Mouse (Mus musculus): ENCODE data around the gene Rapgef2.
"Not testable (repeated sequence)": the region's sequence is repeated elsewhere in the genome, so short reads cannot be mapped to it uniquely, and the experiment has no call there.

Gene Rapgef2

DNA sequence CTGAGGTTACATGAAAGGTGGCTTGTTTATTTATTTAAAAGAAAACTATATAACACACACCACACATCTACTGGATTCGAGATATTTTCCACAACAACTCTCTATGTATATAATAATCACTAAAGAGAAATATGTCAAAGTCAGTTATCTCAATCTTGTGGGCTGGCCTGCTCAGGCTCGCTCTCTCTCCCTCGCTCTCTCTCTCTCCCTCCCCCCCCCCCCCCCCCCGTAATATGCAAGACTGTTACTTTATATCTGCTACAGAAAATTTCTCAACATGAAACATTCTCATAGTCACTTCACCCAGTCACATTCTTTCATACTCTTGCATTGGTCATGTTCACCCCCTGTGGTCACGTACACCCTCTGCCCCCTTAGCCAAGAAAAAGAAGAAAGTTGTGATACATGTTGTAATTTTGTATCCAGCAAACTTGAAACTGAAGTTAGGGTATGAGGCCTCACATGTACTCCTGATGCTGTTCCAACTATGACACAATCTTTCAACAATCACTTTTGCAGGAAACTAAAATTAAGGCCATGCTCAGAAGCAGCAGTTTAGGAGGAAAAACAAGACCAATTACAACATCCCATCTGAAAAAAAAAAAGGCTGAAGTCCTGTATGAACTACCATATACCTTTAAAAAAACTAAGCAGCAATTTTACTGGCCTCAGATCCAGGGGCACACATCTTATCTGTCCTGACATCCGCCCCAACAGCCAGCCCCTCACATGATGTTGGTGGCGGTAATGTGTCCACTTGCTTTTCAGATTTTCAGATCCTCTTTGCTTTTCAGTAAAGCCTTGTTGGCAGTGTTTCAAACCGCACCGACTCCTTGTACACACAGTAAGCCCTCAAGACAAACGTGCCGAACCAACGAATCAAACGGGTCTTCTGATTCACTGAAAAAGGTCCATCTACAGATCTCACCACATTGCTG, 52.6 kb downstream of the Rapgef2 start:
- DNase-seq (ENCODE audit: low spot score): peak; percentile 74

DNA sequence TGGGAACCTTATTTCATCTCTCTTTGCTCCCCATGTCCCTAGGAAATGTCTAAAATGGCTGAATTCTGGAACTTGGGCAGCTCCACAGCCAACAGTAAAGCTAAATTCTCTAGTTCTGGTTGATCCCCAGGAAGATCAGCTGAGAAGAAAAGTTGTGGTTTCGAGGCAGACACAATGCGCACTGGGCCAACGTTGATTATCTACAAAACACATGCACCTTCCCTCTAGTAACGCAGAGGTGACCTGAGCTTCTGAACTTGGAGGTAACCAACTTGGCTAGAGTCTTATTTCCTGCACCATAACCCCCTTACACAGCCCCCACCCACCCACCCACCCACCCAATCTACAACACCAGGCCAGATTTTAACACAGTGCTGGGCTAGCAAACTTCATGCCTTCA, 55.6 kb downstream of the Rapgef2 start:
- DNase-seq (ENCODE audit: low spot score): no peak

DNA sequence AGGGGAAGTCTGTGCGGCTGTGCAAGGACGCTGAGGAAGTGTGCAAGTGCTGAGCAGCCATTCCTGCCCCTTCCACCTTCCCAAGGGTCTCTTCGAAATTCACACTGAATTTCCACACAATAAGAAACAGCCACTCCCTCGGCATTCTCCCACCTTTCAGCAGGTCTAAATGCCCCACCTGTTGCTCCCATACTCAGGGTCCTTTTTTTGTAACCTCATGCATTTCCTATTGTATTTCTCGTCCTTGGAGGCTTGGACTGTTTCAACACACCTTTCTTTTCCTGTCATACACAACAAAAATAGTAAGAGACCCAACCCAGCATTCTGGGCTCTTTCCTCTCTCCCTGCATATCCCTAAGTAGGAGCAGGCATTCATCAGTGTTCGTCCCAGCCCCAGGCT, 56.8 kb downstream of the Rapgef2 start:
- no peak for DNase-seq (ENCODE audit: low spot score)

DNA sequence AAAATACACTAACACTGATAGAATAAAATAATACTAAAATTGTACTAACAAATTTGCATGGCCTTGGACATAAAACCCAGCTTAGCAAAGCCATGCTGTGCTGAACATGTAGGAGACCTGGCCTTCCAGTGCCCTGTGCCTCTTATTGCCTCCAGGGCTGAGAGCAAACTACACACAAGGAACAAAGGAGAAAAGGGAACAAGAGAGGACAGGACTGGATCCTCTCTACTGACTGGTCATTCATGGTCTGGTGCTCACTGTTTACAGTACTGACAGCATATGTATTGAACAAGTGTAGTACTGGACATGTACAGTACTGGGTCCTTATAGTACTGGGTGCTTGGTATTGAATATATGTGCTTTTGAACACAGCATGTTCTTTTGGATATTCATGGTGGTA, 58.0 kb downstream of the Rapgef2 start:
- no peak for DNase-seq (ENCODE audit: low spot score)

DNA sequence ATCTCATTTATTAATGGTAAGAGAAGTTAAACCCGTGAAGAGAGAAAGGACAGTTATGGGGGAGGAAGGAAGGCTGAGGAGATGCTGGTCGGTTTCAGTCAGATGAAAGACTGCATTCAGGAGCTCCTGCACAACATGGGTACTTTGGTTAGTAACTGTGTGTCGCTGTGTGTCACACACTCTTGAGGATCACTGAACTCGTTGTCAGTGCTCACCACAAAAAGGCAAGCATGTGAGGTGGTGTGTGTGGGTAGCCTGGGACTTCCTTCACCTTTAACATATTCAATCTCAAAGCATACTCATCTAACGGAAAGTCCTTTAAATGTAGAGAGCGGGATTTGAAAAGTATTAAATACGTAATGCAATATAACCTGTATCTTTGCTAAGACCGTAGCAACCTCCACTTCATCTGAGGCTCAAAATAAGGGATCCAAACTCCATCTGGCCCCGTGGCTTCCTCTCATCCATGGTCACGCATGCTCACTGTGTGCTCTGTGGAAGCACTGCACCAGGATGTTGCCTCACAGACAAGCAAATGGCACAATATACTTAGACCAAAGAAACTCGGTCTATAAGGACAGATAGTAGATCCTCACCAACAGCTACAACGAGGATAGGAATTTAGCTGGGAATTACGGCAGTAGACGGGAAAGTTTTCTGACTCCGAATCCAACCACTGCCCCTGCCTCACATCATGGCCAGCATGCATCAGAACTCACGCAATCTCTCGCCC, 58.8 kb downstream of the Rapgef2 start:
- DNase-seq (ENCODE audit: low spot score): no peak

DNA sequence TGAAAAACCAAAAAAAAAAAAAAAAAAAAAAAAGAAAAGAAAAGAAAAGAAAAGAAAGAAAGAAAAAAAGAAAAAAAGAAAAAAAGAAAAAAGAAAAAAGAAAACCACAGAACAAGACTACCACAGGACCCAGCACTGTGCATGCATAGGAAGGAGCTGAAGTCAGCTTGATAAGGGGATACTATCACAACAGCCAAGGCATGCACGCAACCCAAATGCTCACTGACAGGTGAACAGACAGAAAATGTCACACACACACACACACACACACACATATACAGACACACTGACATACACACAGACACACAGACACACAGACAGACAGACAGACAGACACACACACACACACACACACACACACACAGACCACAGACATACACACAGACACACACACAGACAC, 59.5 kb downstream of the Rapgef2 start:
- DNase-seq (ENCODE audit: low spot score): not testable (repeated sequence)

DNA sequence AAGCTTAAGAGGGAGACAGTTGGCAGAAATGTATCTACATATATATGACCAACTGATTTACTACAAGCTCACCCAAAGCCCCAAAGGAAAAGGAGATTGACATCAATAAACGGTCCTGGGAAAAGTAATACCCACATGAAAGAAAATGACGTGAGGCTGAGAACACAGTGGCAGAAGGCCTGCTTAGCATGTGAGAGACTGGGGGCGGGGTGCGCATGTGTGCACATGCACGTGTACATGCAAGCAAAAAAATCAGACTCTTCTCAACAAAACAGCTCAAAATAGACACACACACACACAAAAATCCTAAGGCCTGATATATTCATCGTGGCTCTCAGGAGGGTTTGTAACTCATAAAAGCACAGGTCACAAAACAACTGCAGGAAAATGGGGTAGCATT, 60.4 kb downstream of the Rapgef2 start:
- DNase-seq (ENCODE audit: low spot score): no peak

DNA sequence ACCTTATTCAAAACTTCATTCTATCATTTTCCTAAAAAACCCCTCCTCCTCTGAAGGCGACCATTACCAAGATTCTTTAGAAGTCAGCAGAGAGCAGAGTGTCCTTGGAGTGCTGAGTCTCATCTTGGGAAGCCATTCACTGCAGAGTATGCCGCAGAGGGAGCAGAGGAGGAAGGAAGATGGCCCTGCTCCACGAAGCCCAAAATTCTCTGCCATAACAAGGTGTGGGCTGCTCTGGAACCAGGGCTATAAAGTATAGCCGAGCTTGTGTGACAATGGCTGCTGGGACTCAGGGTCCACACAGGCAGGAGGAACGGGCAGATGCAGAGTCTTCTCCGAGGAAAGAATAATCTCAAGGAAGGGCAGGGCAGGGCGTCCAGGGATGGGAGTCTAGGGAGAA, 62.0 kb downstream of the Rapgef2 start:
- DNase-seq (ENCODE audit: low spot score): no peak

DNA sequence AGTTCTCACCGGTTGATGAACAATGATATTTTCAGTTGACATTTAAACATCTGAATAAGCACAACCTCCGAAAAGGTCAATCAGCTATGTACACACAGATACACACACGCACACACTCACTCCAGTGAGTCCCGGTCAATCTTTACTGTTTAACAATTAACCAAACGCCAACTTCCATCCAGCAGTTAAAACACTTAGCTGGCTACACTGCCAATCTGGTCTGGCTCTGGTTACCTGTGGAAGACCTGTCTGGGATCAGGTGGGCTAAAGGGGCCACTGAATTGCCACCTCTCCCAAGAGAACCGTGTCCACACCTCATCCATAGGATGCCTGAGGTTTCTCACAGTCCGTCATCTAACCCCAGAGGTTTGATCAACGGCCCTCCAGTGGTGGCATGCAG, 63.0 kb downstream of the Rapgef2 start:
- DNase-seq (ENCODE audit: low spot score): no peak

DNA sequence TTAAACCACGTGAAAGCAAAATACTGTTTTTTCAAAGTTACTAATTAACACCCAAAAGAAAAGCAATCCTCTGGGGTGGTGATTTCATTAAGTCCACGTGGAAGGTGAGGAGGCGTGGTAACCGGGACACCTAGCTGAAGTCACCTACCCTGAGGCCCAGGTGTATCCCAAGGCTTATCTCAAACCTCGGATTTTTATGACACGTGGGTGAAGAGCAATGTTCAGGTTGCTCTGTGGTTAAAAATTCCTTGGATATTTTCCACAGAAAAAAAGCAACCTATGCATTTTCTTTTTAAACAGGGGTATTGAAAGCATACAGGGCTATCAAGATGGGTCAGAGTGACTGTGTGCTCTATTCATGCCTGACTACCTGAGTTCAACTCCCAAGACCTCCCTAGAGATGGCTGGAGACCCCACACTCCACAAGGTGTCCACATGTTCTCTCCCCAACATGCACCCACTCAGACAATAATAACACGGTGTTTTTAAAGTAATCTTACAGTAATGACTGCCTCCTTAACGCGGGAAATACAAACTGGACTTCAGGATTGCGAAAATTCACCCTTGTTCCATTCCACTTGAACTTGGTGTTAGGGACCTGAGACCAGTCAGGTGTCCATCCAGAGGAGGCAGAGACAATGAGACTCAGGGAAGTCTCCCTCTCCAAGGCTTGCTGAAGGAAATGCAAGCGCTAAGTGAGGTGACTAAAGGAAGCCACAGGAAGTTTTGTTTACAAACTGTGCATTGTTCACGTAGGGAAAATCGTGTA, 63.9 kb downstream of the Rapgef2 start:
- peak; percentile 21 for DNase-seq (ENCODE audit: low spot score)

DNA sequence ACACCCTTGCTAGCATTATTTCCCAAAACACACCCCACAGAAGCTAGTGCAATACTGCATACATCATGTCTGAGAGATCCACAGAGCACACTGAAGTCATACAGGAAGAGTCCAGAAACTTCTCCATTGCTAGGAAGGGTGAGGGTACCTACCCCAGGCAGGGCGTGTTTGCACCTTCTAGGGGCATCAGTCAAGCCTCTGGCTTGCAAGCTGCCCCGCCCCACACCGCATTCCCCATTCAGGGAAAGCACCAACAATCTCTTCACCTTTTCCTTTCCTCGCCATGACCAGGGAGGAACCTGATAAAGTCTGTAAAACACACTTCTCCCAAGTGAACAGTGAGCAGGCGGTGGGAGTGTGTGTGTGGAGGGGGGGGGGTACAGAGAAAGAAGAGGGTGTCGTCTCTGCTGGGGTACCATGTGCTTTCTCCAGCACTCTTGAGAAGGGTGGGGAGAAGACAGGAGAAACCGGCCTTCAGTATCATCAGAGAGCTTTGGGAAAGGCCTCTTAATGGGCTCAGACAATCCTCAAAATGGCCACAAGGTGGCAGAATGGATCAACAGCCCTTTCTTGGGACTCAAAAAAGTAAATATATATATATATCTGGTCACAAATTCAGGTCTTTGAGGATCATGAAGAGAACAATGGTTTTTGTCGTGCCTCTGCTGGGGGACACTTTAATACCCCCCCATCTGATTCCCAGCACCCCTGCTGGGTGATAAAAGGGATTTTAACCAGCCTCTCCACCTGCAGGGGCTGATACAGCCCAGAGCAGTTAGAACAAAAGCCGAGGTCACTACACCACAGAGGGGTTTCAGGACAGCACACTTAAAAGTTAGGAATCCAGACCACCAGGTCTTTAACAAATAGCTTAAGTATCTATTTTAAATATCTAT, 64.8 kb downstream of the Rapgef2 start:
- DNase-seq (ENCODE audit: low spot score): peak; percentile 83

DNA sequence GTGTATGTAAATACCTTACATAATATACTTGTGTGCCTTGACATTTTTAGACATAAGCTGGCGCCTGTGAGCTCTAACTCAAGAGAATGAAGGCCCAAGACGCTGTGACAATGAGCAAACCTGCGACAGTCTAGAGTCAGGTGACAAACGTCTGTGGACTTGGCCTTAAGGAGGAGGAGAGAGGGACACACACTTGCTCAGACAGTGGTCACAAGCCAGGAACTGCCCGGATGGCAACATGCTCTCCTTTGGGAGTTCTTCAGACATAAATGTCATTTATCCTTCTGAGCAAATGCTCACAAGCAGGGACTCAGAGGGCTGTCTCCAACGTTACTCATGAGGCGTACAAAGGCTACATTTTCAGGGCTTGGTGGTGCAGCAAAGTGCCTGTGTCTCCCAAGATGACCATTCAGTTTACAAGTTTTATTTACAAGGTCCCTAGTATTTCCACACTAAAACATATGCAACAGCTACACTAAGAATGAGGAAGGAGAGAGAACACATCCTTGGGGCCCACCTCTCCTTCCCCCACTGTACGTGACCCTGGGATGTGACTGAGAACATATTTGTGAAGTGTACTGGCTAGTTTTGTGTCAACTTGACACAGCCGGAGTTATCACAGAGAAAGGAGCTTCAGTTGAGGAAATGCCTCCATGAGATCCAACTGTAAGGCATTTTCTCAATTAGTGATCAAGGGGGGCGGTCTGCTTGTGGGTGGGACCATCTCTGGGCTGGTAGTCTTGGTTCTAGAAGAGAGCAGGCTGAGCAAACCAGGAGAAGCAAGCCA, 67.0 kb downstream of the Rapgef2 start:
- DNase-seq (ENCODE audit: low spot score): peak; percentile 16

DNA sequence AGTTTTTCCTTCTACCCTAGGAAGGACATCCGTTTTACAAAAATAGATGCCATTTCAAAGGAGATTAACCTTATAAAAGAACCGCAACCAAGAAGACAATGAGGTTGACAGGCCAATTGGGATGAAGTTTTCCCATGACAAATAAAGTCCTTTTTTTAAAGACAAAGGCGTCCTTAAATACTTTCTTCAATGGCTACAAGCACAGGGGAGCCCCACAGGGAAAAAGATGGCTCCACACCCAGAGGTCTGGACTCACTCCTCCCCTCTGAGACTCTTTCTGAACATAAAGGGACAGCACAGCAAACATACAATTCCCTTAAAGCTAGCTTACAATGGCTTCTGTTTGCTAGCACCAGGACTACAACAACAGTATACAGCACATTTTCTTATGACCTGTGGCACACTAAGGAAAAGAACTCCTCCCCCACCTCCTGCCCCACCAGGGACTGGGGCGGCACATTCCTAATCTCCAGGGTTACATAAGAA, 67.7 kb downstream of the Rapgef2 start:
- no peak for DNase-seq (ENCODE audit: low spot score)

DNA sequence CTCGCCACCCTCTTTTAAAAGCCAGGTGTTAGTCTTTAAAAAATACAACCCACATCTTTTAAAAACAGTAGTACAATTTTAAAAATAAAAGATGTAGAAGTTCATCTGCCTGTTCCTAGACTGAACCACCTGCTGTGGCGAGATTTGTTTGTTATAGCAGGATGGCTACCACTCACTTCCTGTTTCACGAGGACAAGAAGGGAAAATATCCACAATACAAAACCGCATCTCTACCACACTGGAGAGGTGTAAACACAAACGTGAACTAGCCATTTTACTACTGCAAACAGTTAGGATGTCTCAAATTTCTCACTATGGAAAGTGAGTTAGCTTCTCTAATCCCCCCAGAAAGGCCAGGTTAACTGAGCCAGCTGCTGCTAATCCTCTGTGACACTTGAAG, 76.1 kb downstream of the Rapgef2 start:
- DNase-seq (ENCODE audit: low spot score): no peak

DNA sequence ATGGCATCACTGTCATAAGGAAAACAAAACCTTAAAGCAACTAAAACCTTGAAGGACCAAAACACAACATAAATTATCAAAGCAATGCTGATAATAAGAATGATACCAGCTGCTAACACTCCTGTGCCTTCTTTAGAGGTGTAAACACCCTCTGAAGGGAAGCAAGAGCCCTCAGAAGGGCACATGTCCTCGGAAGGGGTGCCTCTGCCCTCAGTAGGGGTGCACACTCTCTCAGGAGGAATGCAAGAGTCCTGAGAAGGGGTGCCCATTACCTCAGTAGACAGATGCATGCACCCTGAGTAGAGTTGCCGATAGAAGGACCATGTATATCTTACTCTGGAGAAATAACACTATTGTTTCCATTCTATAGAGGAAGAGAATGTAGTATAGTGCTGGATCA, 79.1 kb downstream of the Rapgef2 start:
- no peak for DNase-seq (ENCODE audit: low spot score)

DNA sequence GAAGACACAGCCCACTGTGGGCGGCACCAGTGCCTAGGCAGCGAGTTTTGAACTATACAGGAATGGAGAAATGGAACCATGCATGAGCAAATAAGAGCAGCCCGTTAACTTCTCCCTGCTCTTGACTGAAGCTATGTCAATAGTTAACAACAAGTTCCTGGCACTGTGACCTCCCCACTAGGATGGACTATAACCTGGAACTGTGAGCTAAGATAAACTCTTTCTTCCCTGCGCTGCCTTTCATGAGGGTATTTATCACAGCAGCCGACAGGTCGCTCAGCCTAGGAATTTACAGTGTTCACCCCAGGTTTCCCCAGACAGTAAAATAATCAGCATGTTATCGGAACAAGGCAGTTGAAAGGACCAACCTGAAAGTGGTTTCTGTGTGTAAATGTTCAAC, 79.8 kb downstream of the Rapgef2 start:
- DNase-seq (ENCODE audit: low spot score): no peak

DNA sequence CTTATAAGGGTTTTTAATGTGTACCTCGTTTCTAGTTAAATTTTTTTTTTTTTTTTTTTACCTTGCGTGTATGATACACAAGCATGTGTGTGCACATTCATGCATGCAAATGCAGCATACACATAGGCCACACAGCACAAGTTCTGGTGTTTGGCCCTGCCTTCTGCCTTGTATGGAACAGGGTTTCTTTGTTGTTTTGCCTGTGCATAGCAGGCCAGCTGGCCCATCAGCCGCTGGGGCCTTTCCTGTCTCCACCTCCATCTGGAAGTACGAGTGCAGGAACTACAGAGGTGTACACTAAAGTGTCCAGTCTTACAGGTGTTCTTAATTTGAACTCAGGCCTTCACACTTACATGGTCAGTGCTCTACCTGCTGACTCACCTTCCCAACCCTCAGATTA, 80.3 kb downstream of the Rapgef2 start:
- no peak for DNase-seq (ENCODE audit: low spot score)

DNA sequence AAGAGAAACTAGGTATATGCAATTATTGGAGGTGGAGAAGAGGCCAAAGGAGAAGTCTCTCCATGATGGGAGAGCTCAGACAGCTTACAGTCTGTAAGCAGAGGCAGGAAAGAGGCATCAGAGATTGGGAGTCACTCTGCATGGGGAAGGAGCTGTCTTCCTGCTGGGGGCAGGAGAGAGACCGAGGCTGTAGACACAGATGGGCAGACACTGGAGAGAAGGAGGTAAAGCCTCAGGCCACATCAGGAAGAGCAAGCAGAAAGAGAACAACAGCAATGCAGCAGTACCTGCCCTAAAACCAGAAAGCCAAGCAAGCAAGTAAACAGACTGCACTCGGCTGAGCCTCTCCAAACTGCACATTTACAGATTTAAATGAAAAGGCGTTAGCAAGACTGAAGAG, 81.2 kb downstream of the Rapgef2 start:
- no peak for DNase-seq (ENCODE audit: low spot score)

DNA sequence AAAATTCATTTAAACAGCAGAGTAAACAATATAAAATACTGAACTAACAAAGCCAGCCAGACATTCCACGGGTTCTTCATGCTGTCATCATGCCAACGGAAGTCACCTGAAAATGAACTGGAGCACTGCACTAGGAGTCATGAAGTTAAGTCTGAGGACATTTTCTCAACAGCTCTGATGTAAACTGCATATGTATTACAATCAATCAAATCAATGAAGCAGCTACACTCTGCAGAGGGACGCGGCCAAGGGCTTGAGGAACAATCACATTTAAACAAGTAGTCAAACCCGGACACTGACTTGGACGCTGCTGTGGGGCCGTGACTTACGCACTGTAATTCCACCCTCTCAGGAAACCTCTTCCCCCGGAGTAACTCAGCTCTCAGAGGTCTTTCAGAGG, 82.1 kb downstream of the Rapgef2 start:
- DNase-seq (ENCODE audit: low spot score): no peak

DNA sequence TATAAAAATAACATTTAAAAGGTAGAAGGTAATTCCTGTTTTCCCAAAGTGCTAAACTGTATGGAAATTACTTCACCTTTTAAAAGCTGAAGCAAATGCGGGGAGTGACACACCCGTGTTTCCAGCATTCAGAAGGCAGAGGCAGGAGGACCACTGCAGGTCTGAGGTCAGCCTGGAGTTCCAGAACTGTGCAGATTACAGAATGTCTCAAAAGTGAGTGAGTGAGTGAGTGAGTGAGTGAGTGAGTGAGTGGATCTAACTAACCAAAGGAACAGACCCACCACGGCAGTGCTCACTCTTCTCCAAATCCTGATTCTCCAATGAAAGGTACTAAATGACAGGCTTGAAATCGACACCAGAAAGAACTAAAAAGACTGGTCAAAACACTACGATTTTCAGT, 82.5 kb downstream of the Rapgef2 start:
- DNase-seq (ENCODE audit: low spot score): no peak

DNA sequence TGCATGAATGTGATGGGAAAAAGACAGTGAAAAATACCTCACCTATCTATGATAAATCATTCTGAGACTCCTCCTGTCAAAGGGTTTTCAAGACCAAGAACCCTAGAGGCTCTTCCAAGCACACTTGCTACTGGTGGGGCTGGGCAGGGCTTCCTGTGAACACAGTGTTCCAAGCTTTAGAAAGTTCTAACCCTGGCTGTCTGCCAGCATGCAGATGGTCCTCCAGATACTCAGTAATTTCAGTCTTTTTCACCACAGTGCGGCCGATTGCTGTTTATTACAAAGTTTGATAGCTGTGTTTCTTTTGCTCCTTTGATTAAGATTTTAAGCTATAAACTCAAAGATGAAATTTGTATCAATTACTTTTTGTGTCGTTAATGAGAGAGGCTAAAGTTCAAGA, 83.1 kb downstream of the Rapgef2 start:
- DNase-seq (ENCODE audit: low spot score): no peak
